Mouse (Mus musculus) liver, embryonic 15.5 days (tissue): Measurements from ENCODE around the gene Dnm2. TPM values are rescaled to one million over a fixed set of nuclear protein-coding genes. Genes with fewer than 3 reads are reported as not detected.

ENCODE experiments used
- ATAC-seq: fragments of 200-750 bp; cut with Nextera tagmentation; 2 replicates; pipeline ENCODE4 v1.8.0; 2017; ENCODE audit warnings: moderate number of reproducible peaks, mild to moderate bottlenecking, moderate library complexity; ENCODE audit not compliant: insufficient read depth
- H3K27ac ChIP-seq: fragments of 300-500 bp; sonication (generic); replicated peaks from 2 replicates; pipeline ENCODE4 v1.5.1; 2015; ENCODE audit warnings: mild to moderate bottlenecking, inconsistent platforms
- H3K27me3 ChIP-seq: fragments of 300-500 bp; sonication (generic); 2 replicates; pipeline ENCODE4 v1.6.1; 2015; ENCODE audit warnings: mild to moderate bottlenecking, inconsistent platforms
- H3K36me3 ChIP-seq: fragments of 300-500 bp; sonication (generic); replicated peaks from 2 replicates; pipeline ENCODE4 v1.6.1; 2015; ENCODE audit warnings: moderate library complexity, mild to moderate bottlenecking, inconsistent platforms
- H3K4me1 ChIP-seq: fragments of 300-500 bp; sonication (generic); replicated peaks from 2 replicates; pipeline ENCODE4 v1.6.1; 2015; ENCODE audit warnings: inconsistent platforms
- H3K4me2 ChIP-seq: fragments of 300-500 bp; sonication (generic); 2 replicates; pipeline ENCODE4 v1.6.1; 2015; ENCODE audit warnings: moderate library complexity, mild to moderate bottlenecking, inconsistent platforms
- H3K4me3 ChIP-seq: fragments of 300-500 bp; sonication (generic); replicated peaks from 2 replicates; pipeline ENCODE4 v1.5.1; 2015; ENCODE audit warnings: mild to moderate bottlenecking, inconsistent platforms
- H3K9ac ChIP-seq: fragments of 300-500 bp; sonication (generic); 2 replicates; pipeline ENCODE4 v1.6.1; 2015; ENCODE audit warnings: moderate library complexity, mild to moderate bottlenecking, inconsistent platforms
- H3K9me3 ChIP-seq: fragments of 300-500 bp; sonication (generic); replicated peaks from 2 replicates; pipeline ENCODE4 v1.6.1; 2016; ENCODE audit warnings: inconsistent platforms
- WGBS: fragments of 180-500 bp; shearing (Covaris S2); methylation state at CpG from one replicate; pipeline ENCODE4 v1.1.7; 2015; ENCODE audit warnings: mixed read lengths; ENCODE audit not compliant: insufficient replicate concordance; 5-methylcytosine and 5-hydroxymethylcytosine counted together
- microRNA-seq: library from miRNA; unstranded; fragments of <30 nt; microRNA quantifications from one replicate; pipeline ENCODE4, GENCODE M21; 2016
- polyA plus RNA-seq: library from polyadenylated mRNA; unstranded; fragments of >200 nt; fragmentation: Nextera tagmentation; extraction: Ambion mirVana; gene quantifications from 2 replicates; pipeline ENCODE4 v1.2.1, GENCODE M21; 2015

Dnm2 gene
- polyA plus RNA-seq, 1 experiment from 2014 or later: 52.9 TPM

DNA sequence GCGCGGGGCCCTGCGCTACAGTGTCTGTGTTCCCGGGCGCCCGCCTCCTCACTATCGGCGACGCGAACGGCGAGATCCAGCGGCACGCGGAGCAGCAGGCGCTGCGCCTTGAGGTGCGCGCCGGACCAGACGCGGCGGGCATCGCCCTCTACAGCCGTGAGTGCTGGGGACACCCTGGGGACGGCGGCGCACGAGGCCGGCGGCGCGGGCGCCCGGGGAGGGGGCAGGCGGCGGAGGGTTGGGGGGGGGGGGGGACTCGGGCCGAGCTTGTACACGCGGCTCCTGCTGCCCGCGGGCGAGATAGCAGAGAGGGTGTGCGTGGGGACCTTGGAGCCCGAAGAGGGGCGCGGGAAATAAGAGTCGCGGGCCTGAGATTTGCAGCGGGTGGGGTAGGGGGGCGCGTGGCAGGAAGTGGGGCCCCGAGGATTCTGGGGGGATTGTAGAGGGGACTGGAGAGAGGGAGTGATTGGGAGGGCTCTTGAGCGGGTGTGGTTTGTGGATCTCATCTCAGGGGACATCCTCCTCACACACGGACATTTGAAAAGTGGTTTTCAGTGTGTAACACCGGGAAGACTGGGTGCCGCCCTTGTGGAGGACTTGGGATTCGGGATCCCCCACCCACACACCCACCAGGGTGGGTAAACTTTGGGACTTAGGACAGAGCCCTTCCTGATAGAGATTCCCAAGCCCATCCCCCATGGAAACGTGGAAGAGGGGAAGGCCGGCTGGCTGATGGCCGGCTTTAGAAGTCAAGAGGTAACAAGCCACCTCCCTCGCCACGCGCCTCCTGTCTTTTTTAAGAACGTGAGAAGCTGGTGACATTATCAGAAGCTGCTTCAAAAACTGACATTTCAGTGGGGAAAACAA is 122.6 kb downstream of the Dnm2 start:
- H3K9ac ChIP-seq: peak overlapping the region; percentile 93
- ATAC-seq: peak; percentile 26
- no peaks in the 10 kb centered on the region for H3K9me3 ChIP-seq
- peaks cover 19% of the 10 kb centered on the region for H3K36me3 ChIP-seq
- H3K4me2 ChIP-seq: peak overlapping the region; percentile 95
- peaks cover 45% of the 10 kb centered on the region for H3K4me1 ChIP-seq
- WGBS: under 1% methylated on average over 64 of the region's 66 CpGs
- no peaks in the 10 kb centered on the region for H3K27me3 ChIP-seq
- peak overlapping the region; percentile 78 for H3K4me3 ChIP-seq
- H3K27ac ChIP-seq: peak overlapping the region; percentile 95

DNA sequence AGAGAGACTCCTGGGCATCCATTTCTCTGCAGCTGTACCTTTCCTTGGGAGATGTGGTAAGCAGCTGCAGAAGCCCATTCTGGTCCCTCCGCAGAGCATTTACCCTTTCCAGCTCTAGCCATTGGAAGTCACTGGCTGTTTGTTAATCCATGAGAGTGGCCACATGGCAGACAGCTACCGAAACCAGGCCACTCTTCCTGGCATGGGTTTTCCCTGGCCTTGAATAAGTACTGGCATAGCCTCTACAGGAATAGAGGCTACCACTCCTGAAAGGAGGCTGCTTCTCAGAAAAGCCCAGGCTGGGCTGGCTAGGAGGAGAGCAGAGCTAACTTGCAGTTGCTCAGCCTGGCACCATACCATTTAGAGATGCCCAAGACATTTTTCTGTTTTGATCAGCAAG is 126.3 kb downstream of the Dnm2 start:
- Histone ChIP-seq H3K27me3 (no peaks in the 10 kb centered on the region), H3K9ac (no peak overlapping the region), H3K4me2 (no peak overlapping the region), H3K36me3 (peaks cover 33% of the 10 kb centered on the region), H3K27ac (0 out of 2 replicates have a peak overlapping the region, but pooled peaks have one; percentile 1), H3K4me1 (peaks cover 57% of the 10 kb centered on the region), H3K9me3 (no peaks in the 10 kb centered on the region), H3K4me3 (no peak overlapping the region)
- WGBS: 88% methylated on average over 2 of the region's 2 CpGs
- ATAC-seq: no peak

GRCm38 (mm10) chr9:21553607-21554273 is 129.0 kb downstream of the Dnm2 start:
- no peak overlapping the region for H3K4me3 ChIP-seq
- peak overlapping the region; percentile 83 for H3K27ac ChIP-seq
- H3K4me1 ChIP-seq: peaks cover 69% of the 10 kb centered on the region
- no peak overlapping the region for H3K9ac ChIP-seq
- 84% methylated on average over 6 of the region's 6 CpGs for WGBS
- no peak overlapping the region for H3K4me2 ChIP-seq
- no peak for ATAC-seq
- H3K9me3 ChIP-seq: no peaks in the 10 kb centered on the region
- H3K27me3 ChIP-seq: no peaks in the 10 kb centered on the region
- H3K36me3 ChIP-seq: peaks cover 33% of the 10 kb centered on the region

GRCm38 (mm10) chr9:21555198-21555742 is 130.6 kb downstream of the Dnm2 start:
- Histone ChIP-seq H3K4me3 (no peak overlapping the region), H3K4me2 (0 out of 2 replicates have a peak overlapping the region, but pooled peaks have one; percentile 4), H3K27ac (peak overlapping the region; percentile 83), H3K4me1 (peaks cover 73% of the 10 kb centered on the region), H3K36me3 (peaks cover 31% of the 10 kb centered on the region), H3K27me3 (no peaks in the 10 kb centered on the region), H3K9me3 (no peaks in the 10 kb centered on the region), H3K9ac (no peak overlapping the region)
- peak; percentile 35 for ATAC-seq
- 62% methylated on average over 6 of the region's 6 CpGs for WGBS

GRCm38 (mm10) chr9:21556996-21557395 is 132.3 kb downstream of the Dnm2 start:
- WGBS: 76% methylated on average over 2 of the region's 2 CpGs
- H3K4me1 ChIP-seq: peaks cover 75% of the 10 kb centered on the region
- H3K4me3 ChIP-seq: no peak overlapping the region
- H3K36me3 ChIP-seq: peaks cover 35% of the 10 kb centered on the region
- H3K9ac ChIP-seq: peak overlapping the region; percentile 35; the same call in 1 of the 2 replicates
- H3K27me3 ChIP-seq: no peaks in the 10 kb centered on the region
- no peak overlapping the region for H3K4me2 ChIP-seq
- ATAC-seq: no peak
- H3K9me3 ChIP-seq: no peaks in the 10 kb centered on the region
- peak overlapping the region; percentile 94 for H3K27ac ChIP-seq

Small RNAs within 50 kb of the gene (microRNA-seq; reads per million reads assigned to microRNA genes)
- gene Mir199a-1: 2.0 reads per million

Other genes with a start within 250 kb of the Dnm2 start
- 27.9 and 30.5 TPM in 2 replicates for gene Keap1, start 185.5 kb upstream of the Dnm2 start, polyA plus RNA-seq
- gene S1pr5, start 176.5 kb upstream of the Dnm2 start, polyA plus RNA-seq: 0.06 and 0.07 TPM in 2 replicates
- gene Atg4d, start 159.6 kb upstream of the Dnm2 start, polyA plus RNA-seq: 97.2 and 118 TPM in 2 replicates
- 6.0 and 6.7 TPM in 2 replicates for gene Kri1, start 136.9 kb upstream of the Dnm2 start, polyA plus RNA-seq
- gene Cdkn2d, start 133.5 kb upstream of the Dnm2 start, polyA plus RNA-seq: 129 and 144 TPM in 2 replicates
- 0.28 and 0.68 TPM in 2 replicates for gene Ap1m2, start 112.6 kb upstream of the Dnm2 start, polyA plus RNA-seq
- gene Slc44a2, start 104.2 kb upstream of the Dnm2 start, polyA plus RNA-seq: 16.7 and 17.6 TPM in 2 replicates
- gene Ilf3, start 57.0 kb upstream of the Dnm2 start, polyA plus RNA-seq: 38.8 and 42.2 TPM in 2 replicates
- gene Qtrt1, start 13.1 kb upstream of the Dnm2 start, polyA plus RNA-seq: 17.4 and 20.0 TPM in 2 replicates
- 31.5 and 33.6 TPM in 2 replicates for gene Tmed1, start 85.3 kb downstream of the Dnm2 start, polyA plus RNA-seq
- gene AB124611, start 101.3 kb downstream of the Dnm2 start, polyA plus RNA-seq: 9.5 and 10.5 TPM in 2 replicates
- 18.2 and 23.1 TPM in 2 replicates for gene Carm1, start 122.0 kb downstream of the Dnm2 start, polyA plus RNA-seq
- 18.4 and 18.9 TPM in 2 replicates for gene Timm29, start 167.8 kb downstream of the Dnm2 start, polyA plus RNA-seq
- gene Yipf2, start 167.9 kb downstream of the Dnm2 start, polyA plus RNA-seq: 10.9 and 12.7 TPM in 2 replicates
- 22.5 and 24.5 TPM in 2 replicates for gene Smarca4, start 191.3 kb downstream of the Dnm2 start, polyA plus RNA-seq